Mouse (Mus musculus) ovary, postnatal 10 days (tissue): ENCODE measurements around the gene Arhgap25.

Experiments used
- DNase-seq: peaks from one replicate; pipeline ENCODE4 v3.0.0; 2022; ENCODE audit warnings: low spot score

The Arhgap25 gene

DNA sequence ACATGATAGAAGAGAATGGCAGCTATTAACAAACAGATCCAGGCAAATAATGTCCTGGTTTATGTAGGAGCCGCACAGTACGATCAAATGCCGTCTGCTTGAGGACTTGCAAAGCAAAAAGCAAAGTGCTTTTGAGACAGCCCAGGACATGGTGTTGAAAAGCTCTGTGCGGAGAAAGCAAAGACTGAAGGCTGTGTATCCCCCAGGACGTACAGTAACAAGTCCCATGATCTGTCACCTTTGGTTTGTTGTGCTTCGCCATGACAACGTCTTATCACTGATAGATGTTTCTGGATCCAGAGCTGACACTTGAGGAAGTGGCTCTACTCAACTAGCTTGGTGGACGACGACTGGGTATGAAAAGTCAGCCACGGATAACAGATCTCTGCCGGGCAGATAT is 89.8 kb downstream of the Arhgap25 start:
- no peak for DNase-seq

DNA sequence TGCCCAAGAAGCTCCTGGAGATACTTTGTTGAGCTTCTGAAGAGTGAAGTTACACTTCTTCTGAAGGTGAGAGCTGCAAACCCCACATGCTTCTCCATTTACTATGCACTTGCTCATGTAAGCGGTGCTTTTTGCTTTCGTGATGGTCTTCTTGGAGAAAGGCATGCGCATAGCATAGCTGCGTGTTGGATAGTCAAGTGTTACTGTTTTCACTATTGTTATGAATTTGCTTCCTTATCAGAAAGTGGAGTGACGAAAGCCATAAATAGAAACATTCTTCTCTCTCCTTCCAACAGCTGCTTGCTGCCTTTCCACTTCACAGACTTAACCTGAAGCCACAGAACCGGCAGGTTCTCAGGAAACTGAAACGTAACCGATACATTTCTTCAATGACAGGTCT is 96.3 kb downstream of the Arhgap25 start:
- no peak for DNase-seq

DNA sequence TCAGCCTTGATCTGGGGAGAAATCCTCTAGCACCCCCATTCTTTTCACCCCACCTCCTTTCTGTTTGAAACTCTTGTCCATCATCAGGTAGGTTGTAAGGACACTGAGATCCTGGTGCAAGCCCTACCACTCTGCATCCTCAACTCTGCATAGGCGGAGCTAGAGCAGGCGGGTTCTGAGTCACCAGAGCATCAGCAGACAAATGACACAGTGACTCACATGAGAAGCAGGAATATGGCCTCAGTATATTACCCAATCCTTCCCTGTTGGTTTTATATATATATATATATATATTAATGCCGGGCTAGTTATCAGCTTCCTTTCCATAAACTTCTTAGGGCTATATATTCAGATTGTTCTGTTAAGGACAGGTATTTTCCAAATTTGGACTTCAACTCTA is 97.3 kb downstream of the Arhgap25 start:
- no peak for DNase-seq

DNA sequence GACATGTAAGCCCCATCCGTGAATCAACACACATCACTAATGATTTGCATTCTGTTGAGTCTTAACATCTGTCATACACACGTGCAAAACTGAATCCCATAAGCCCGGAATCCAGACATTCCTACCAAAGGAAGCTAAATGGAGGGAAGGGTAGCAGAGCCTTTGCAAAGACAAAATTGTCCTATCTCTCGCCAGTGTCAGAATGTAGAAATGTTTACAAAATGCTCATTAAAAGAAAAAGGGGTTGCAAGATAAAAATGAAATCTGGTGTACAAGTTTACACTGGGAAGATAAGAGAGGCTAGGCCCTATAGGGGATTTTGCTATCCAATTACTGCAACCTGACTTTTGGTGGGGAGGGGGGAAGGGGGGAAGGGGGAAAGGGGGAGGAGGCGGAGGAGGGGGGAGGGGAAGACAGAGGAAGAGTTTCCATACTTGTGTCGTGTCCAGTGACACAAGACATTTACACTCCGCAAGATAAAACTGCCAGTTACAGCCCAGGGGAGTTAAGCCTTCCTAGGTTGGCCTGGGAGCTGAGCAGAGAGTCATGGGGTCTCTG is 104.5 kb downstream of the Arhgap25 start, which contains the start of gene Bmp10:
TSS of gene Bmp10 (plus strand) at position 508 of the 558 bp plus-strand sequence.
- DNase-seq: no peak

DNA sequence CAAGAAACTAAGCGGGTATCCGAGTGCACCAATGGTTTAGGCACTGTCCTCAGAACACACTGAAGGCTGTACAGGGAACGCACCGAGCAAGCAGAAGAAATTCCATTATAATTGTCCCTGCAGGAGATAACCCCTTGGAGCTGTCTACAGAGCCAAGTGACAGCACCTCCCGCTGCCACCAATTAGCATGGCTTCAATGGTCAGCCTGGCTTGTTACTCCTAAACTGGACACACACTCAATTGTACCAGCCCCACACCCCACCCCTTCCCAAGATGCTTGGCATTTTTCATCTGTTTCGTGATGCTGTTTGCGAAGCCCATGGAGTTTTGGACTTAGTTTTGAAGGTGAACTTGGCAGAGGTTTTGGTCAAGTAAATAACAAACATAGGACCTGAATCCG is 105.4 kb downstream of the Arhgap25 start:
- no peak for DNase-seq

DNA sequence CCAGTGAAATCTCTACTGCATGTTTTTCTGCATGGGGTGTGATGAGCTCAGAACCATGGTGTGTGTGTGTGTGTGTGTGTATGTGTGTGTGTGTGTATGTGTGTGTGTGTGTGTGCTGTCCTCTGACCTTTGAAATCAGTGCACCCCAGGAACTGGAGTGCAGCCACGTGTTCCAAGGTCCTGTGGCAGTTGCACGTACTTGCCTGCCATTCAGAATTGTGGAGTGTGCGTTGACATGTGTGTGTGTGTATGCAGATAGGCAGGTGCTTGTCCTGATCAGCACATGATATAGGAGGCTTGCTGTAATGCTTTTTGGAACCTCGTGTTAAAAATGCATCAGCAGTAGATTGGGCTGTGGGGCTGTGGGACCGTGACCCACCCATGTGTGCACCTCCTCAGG is 106.1 kb downstream of the Arhgap25 start:
- DNase-seq: no peak

DNA sequence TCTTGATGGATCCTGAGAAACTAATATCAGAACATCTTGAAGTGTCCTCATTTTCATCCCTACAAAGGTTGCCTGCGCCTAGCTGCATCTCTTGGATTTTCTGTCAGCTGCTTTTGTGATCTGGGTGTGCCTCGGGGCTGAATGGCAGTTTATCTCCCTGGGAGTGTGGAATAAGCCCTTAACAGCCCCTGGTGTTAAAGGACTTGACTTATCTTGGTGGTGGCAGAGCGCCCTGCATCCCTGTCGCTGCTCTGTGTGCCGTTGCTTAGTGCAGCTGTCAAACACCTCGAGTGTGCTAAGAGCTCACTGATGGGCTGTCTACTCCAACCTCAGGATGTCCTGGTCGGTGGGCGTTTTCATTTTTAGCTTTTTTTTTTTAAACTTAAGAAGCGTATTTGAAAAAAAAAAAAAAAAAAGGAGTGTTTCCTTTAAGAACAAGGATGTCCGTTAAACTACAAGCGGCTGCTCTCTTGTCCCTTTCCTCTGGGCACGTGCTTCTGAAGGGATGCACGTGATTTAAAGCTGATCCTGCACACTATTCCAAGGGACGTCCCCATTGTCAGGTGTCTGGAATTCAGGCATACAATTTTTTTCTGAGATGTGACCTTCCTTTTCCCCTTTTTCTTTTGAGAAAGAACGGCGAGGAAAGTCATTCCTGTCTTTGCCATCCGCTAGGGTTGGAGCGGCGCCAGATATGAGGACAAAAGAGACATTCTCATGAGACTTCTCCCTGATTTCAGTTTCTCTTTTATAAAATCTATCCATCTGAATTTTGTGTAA is 108.8 kb downstream of the Arhgap25 start:
- DNase-seq: no peak

DNA sequence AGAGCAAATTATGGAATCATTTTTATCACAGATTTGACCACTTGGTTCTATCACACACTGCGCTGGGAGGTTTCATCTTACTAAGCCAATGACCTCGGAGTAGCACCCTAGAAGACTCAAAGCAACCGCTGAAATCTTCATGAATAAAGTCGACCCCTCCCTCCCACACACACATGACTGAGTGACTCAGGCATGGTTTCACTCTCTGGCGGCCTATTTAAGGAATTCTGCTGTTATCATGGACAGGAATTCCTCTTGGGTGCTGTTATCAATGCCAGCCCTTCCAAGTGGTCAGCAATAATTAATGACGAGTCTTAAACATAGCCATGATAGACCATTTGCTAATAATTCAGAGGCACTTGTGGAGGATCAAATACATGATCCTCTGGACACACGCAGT is 110.8 kb downstream of the Arhgap25 start:
- DNase-seq: no peak

DNA sequence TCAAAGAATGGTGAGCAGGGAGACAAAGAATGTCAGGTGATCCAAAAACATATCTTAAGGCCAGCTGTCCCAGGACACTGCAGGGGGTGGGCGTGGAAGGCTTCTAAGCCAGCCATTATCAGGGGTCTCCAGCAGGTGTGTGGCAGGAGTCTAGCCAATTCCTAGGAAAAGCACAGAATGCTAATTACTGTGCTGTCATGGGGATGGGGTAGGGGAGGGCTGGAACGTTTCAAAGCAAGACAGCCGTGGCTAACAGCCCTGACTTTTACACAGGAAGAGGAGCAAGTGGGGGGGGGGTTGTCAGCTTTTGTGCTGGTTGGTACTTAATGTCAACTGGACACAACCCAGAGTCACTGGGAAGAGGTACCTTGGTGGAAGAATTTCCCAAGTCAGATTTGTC is 121.0 kb downstream of the Arhgap25 start:
- DNase-seq: no peak
